Mouse (Mus musculus): Measurements from ENCODE around the gene Slc22a7.

DNA sequence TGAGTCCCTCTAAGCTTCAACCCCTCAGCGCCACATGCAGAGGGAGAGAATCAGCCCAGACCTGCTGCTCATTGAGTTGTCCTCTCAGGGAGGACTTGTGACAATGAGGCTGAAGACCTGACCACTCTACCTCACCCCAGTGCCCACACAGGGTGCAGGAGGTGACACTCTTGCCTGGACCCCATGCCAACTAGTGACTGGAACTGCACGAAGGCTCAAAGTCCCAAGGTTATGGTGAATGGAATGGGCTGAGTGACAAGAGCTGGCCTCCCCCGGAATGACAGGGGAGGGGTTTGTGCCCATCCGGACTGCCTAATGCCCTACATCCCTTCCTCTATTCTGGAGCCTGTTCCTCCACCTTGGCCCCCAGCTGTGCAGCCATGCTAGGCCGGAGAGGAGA lies 14.4 kb upstream of the Slc22a7 start:
- TF ChIP-seq CTCF (IDR thresholded peaks at IDR 0.05; ENCODE audit: control insufficient read depth, insufficient read depth, insufficient replicate concordance, low read depth, low read length), result no peak
- no peak for TF ChIP-seq POLR2A (IDR thresholded peaks at IDR 0.05; ENCODE audit: control insufficient read depth, low read depth, low read length)

All from testis, adult 2 months (tissue).